Mouse (Mus musculus) limb, embryonic 10.5 days (tissue): ENCODE results near the gene Gm15262. TPM values are rescaled to one million over a fixed set of nuclear protein-coding genes. Genes with fewer than 3 reads are reported as not detected.
"Not testable (repeated sequence)": the region's sequence is repeated elsewhere in the genome, so short reads cannot be mapped to it uniquely, and the experiment has no call there.

Experiments used
- DNase-seq: peaks from one replicate; pipeline ENCODE4 v3.0.0-alpha.2; 2017; ENCODE audit warnings: low spot score
- H3K27ac ChIP-seq: fragments of 300-500 bp; sonication (generic); 2 replicates; pipeline ENCODE4 v1.5.1; 2016; ENCODE audit warnings: mild to moderate bottlenecking
- H3K27me3 ChIP-seq: fragments of 300-500 bp; sonication (generic); 2 replicates; pipeline ENCODE4 v1.6.1; 2016; ENCODE audit warnings: low read depth, mild to moderate bottlenecking; ENCODE audit not compliant: poor library complexity, severe bottlenecking
- H3K36me3 ChIP-seq: fragments of 300-500 bp; sonication (generic); 2 replicates; pipeline ENCODE4 v1.6.1; 2016; ENCODE audit warnings: mild to moderate bottlenecking, moderate library complexity
- H3K4me1 ChIP-seq: fragments of 300-500 bp; sonication (generic); 2 replicates; pipeline ENCODE4 v1.6.1; 2016
- H3K4me3 ChIP-seq: fragments of 300-500 bp; sonication (generic); 2 replicates; pipeline ENCODE4 v1.5.1; 2016; ENCODE audit warnings: mild to moderate bottlenecking, moderate library complexity
- H3K9me3 ChIP-seq: fragments of 300-500 bp; sonication (generic); replicated peaks from 2 replicates; pipeline ENCODE4 v1.6.1; 2016; ENCODE audit warnings: mild to moderate bottlenecking
- WGBS: fragments of 180-500 bp; shearing (Covaris S2); methylation state at CpG from one replicate; pipeline ENCODE4 v1.1.7; 2016; 5-methylcytosine and 5-hydroxymethylcytosine counted together
- polyA plus RNA-seq: library from polyadenylated mRNA; unstranded; fragments of >200 nt; fragmentation: Nextera tagmentation; extraction: Ambion mirVana; gene quantifications from 2 replicates; pipeline ENCODE4 v1.2.1, GENCODE M21; 2016

The Gm15262 gene
- polyA plus RNA-seq: not detected in 2 replicates

- not testable (repeated sequence) for H3K9me3 ChIP-seq, H3K4me1 ChIP-seq, DNase-seq, H3K36me3 ChIP-seq, H3K4me3 ChIP-seq, H3K27ac ChIP-seq
- peaks cover 45% of the 10 kb centered on the region for H3K27me3 ChIP-seq
- WGBS: 95% methylated on average over 2 of the region's 2 CpGs
Measured at GRCm38 (mm10) chrX:161287156-161287555, at the start of gene Gm15262. Gene Gm15262 (plus strand): TSS chrX:161287456.

- Histone ChIP-seq H3K27ac (no peak overlapping the region), H3K4me1 (no peaks in the 10 kb centered on the region), H3K27me3 (peaks cover 87% of the 10 kb centered on the region), H3K36me3 (no peaks in the 10 kb centered on the region), H3K9me3 (no peaks in the 10 kb centered on the region), H3K4me3 (no peak overlapping the region)
- WGBS: 94% methylated on average over 1 of the region's 1 CpGs
- DNase-seq: no peak
Measured at GRCm38 (mm10) chrX:161308131-161308530, 20.9 kb downstream of the Gm15262 start.

- no peak for DNase-seq
- no peaks in the 10 kb centered on the region for H3K36me3 ChIP-seq
- H3K27ac ChIP-seq: no peak overlapping the region
- H3K9me3 ChIP-seq: no peaks in the 10 kb centered on the region
- H3K4me1 ChIP-seq: no peaks in the 10 kb centered on the region
- H3K4me3 ChIP-seq: no peak overlapping the region
- H3K27me3 ChIP-seq: peaks cover 62% of the 10 kb centered on the region
Measured at GRCm38 (mm10) chrX:161316443-161316842, 29.2 kb downstream of the Gm15262 start.

- Histone ChIP-seq H3K4me3 (no peak overlapping the region), H3K27me3 (peaks cover 80% of the 10 kb centered on the region), H3K27ac (no peak overlapping the region), H3K36me3 (no peaks in the 10 kb centered on the region), H3K4me1 (no peaks in the 10 kb centered on the region), H3K9me3 (no peaks in the 10 kb centered on the region)
- no peak for DNase-seq
- 39% methylated on average over 11 of the region's 11 CpGs for WGBS
Measured at GRCm38 (mm10) chrX:161370927-161371326, 83.7 kb downstream of the Gm15262 start.

GRCm38 (mm10) chrX:161371461-161371860, 84.2 kb downstream of the Gm15262 start:
- H3K27me3 ChIP-seq: peaks cover 77% of the 10 kb centered on the region
- 57% methylated on average over 3 of the region's 3 CpGs for WGBS
- H3K4me1 ChIP-seq: no peaks in the 10 kb centered on the region
- H3K27ac ChIP-seq: no peak overlapping the region
- DNase-seq: no peak
- H3K4me3 ChIP-seq: no peak overlapping the region
- no peaks in the 10 kb centered on the region for H3K36me3 ChIP-seq
- no peaks in the 10 kb centered on the region for H3K9me3 ChIP-seq

GRCm38 (mm10) chrX:161375568-161375967, 88.3 kb downstream of the Gm15262 start:
- Histone ChIP-seq H3K27ac (no peak overlapping the region), H3K36me3 (no peaks in the 10 kb centered on the region), H3K4me3 (no peak overlapping the region), H3K4me1 (no peaks in the 10 kb centered on the region), H3K9me3 (no peaks in the 10 kb centered on the region), H3K27me3 (peaks cover 62% of the 10 kb centered on the region)
- peak; percentile 35 for DNase-seq
- 47% methylated on average over 1 of the region's 1 CpGs for WGBS

- DNase-seq: peak; percentile 60
- H3K4me3 ChIP-seq: no peak overlapping the region
- H3K36me3 ChIP-seq: no peaks in the 10 kb centered on the region
Measured at GRCm38 (mm10) chrX:161385791-161386190, 98.5 kb downstream of the Gm15262 start.

GRCm38 (mm10) chrX:161387942-161388341, 100.7 kb downstream of the Gm15262 start:
- 95% methylated on average over 4 of the region's 4 CpGs for WGBS
- H3K36me3 ChIP-seq: no peaks in the 10 kb centered on the region
- H3K27ac ChIP-seq: no peak overlapping the region
- H3K27me3 ChIP-seq: peaks cover 53% of the 10 kb centered on the region
- no peaks in the 10 kb centered on the region for H3K4me1 ChIP-seq
- DNase-seq: no peak
- no peak overlapping the region for H3K4me3 ChIP-seq
- no peaks in the 10 kb centered on the region for H3K9me3 ChIP-seq

More at GRCm38 (mm10) chrX:161385791-161386190, 98.5 kb downstream of the Gm15262 start:
- H3K9me3 ChIP-seq: no peaks in the 10 kb centered on the region
- 40% methylated on average over 8 of the region's 8 CpGs for WGBS
- H3K27me3 ChIP-seq: peaks cover 56% of the 10 kb centered on the region
- no peak overlapping the region for H3K27ac ChIP-seq
- H3K4me1 ChIP-seq: no peaks in the 10 kb centered on the region

- no peaks in the 10 kb centered on the region for H3K4me1 ChIP-seq
- H3K27me3 ChIP-seq: peaks cover 43% of the 10 kb centered on the region
- H3K36me3 ChIP-seq: no peaks in the 10 kb centered on the region
- 23% methylated on average over 11 of the region's 11 CpGs for WGBS
- H3K27ac ChIP-seq: no peak overlapping the region
- H3K9me3 ChIP-seq: no peaks in the 10 kb centered on the region
- no peak overlapping the region for H3K4me3 ChIP-seq
- DNase-seq: peak; percentile 74
Measured at GRCm38 (mm10) chrX:161399110-161399509, 111.9 kb downstream of the Gm15262 start.

- DNase-seq: no peak
- Histone ChIP-seq H3K36me3 (no peaks in the 10 kb centered on the region), H3K27me3 (peaks cover 81% of the 10 kb centered on the region), H3K4me3 (no peak overlapping the region), H3K4me1 (no peaks in the 10 kb centered on the region), H3K27ac (no peak overlapping the region), H3K9me3 (no peaks in the 10 kb centered on the region)
- WGBS: 86% methylated on average over 1 of the region's 1 CpGs
Measured at GRCm38 (mm10) chrX:161411151-161411550, 123.9 kb downstream of the Gm15262 start.

Other genes starting within 250 kb of the Gm15262 start
- gene Scml2, start 170.3 kb upstream of the Gm15262 start, polyA plus RNA-seq: 2.4 and 3.0 TPM in 2 replicates